Mouse (Mus musculus): ENCODE measurements around the gene Fam186a. TPM values are rescaled to one million over a fixed set of nuclear protein-coding genes. Genes with fewer than 3 reads are reported as not detected.
"Not testable (repeated sequence)": the region's sequence is repeated elsewhere in the genome, so short reads cannot be mapped to it uniquely, and the experiment has no call there.

The Fam186a gene
- not detected in 2 replicates for total RNA-seq (2014; fragmentation: Nextera tagmentation)
- total RNA-seq (2017), result not detected in 2 replicates

- ATAC-seq (replicated peaks; ENCODE audit: low FRiP score, low TSS enrichment, poor library complexity, severe bottlenecking), result no peak
Observed at GRCm38 (mm10) chr15:99966961-99967360, at the start of gene Fam186a. TSS of gene Fam186a (minus strand) at chr15:99967061.

GRCm38 (mm10) chr15:100006180-100006579 is 39.3 kb upstream of the Fam186a start:
- no peak for ATAC-seq (replicated peaks; ENCODE audit: low FRiP score, low TSS enrichment, poor library complexity, severe bottlenecking)

DNA sequence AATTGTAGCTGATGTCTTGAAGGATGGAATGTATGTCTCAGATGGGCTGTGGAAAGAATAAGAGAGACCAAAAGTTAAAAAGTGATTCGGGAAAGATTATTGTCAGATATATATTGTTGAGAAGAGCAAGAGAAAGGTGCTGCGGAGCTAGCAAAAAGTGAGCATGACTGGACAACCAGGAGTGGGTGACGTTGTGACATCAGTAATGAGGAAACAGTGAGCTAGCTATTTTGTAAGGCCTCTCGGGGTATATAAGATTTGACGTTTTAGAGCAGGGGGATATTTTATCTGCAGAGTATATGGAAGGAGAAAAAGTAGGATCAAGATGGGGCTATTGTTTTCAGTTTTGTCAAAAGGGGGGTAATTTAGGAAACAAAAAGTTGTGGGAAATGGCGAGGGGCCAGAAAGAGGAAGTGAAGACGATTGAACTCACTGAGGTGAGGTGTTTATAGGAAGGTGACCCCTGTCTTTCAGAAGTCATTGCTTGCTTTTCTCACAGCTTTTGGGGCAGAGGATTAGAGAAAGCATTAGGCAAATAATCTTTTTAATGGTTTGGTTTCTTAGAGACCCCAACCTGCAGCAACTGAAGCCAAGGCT is 37.9 kb upstream of the Fam186a start:
- no peak for ATAC-seq (replicated peaks; ENCODE audit: low FRiP score, low TSS enrichment, poor library complexity, severe bottlenecking)

DNA sequence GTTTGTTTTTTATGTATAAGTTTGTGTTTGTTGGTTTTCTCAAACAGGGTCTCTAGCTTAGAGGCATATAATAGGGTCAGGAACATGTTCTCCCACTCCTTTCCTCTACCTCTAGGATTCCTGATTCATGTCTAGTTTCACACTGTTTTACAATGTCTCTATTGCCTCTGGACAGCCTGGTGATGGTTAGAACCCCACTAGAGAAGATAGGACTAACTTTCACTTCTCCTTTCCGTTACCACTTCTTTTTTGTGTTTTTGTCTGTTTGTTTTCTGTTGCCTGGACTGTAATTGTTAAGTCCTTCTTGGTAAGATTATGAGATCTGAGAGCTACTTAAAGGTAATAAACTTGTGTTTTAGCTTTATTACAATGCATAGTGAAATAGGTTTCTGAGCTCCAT is 32.5 kb upstream of the Fam186a start:
- no peak for ATAC-seq (replicated peaks; ENCODE audit: low FRiP score, low TSS enrichment, poor library complexity, severe bottlenecking)

- ATAC-seq (replicated peaks; ENCODE audit: low FRiP score, low TSS enrichment, poor library complexity, severe bottlenecking), result no peak
Observed at GRCm38 (mm10) chr15:99997114-99997804, 30.4 kb upstream of the Fam186a start.

- no peak for ATAC-seq (replicated peaks; ENCODE audit: low FRiP score, low TSS enrichment, poor library complexity, severe bottlenecking)
Observed at GRCm38 (mm10) chr15:99993100-99993499, 26.2 kb upstream of the Fam186a start.

DNA sequence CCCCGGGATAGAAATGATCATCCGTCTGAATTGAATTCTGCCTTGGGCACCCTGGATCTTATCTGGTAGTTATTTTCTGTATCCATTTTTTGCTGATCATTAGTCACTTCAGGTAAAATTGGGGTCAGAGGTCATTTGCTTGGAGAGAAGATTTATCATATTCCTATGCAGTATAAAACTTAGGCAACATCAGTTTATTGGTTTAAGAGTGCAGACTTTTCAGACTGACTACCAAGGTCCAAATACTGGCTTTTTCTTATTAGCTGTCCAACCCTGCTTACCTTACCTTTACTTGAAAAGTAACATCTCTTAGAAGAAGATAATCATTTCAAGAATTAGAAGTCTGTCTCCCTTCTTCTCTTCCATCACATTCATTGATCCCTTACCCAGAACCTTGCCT is 12.9 kb upstream of the Fam186a start:
- no peak for ATAC-seq (replicated peaks; ENCODE audit: low FRiP score, low TSS enrichment, poor library complexity, severe bottlenecking)

DNA sequence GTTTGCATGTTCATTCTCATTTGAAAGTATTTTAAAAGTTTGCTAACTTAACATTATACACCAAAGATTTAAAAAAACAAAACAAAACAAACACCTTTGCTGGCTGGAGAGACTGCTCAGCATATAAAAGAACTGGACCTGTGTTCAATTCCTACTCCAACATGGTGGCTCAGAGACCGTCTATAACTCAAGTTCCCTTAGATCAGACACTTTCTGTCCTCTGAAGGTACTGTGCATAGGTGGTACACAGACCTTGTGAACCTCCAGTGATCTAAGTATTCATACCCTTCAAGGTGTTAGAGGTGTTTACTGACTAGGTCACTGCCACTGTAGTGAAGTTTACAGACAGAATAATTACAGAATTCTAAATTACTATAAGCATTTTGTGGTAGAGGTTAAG is 12.4 kb upstream of the Fam186a start:
- ATAC-seq (replicated peaks; ENCODE audit: low FRiP score, low TSS enrichment, poor library complexity, severe bottlenecking), result no peak

GRCm38 (mm10) chr15:99976121-99976520 is 9.3 kb upstream of the Fam186a start:
- ATAC-seq (replicated peaks; ENCODE audit: low FRiP score, low TSS enrichment, poor library complexity, severe bottlenecking), result not testable (repeated sequence)

GRCm38 (mm10) chr15:99974476-99975220 is 7.8 kb upstream of the Fam186a start:
- ATAC-seq (replicated peaks; ENCODE audit: low FRiP score, low TSS enrichment, poor library complexity, severe bottlenecking), result no peak

DNA sequence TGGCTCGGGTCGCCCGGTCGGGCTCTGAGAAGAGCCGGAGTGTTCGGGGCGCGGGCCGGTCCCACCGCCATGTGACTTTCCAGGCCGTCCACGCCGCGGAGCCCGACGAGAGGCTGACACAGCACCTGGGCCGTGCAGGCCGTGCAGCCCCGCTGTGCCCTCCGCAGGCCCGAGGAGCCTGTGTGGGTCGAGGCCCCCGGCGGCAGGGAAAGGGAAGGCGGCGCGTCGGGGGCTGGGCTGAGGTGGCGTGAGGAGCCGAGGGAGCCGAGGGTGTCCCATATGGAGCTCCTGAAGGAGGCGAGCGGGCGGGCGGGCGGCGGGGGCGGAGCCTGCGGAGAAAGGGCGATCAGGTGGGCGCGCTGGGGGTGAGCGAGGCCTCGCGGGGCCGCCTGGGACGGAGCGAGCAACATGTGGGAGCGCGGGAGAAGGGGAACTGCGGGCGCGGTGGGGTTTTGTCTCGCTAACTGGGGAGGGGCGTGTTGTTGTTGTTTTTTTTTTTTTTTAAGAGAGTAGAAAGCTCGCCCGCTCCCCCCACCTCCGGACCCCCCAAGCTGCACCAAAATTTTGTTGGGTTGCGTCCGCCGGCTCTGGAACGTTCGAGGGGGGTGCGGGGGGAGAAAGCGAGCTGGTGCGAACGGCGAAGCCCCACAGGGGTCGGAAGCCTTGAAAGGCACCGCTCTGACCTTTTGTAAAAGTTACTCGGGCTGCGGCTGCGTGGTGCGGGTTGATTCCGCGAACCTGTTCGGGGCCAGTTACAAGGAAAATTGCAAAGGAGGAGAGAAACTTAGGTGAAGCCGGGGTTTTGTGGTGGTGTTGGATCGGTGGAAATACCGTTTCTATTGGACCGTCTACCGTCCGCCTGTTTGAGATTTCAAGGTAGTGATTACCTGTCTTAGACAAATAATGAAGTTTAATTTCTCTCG is 6.4 kb upstream of the Fam186a start:
- ATAC-seq (replicated peaks; ENCODE audit: low FRiP score, low TSS enrichment, poor library complexity, severe bottlenecking), result peak; percentile 49

DNA sequence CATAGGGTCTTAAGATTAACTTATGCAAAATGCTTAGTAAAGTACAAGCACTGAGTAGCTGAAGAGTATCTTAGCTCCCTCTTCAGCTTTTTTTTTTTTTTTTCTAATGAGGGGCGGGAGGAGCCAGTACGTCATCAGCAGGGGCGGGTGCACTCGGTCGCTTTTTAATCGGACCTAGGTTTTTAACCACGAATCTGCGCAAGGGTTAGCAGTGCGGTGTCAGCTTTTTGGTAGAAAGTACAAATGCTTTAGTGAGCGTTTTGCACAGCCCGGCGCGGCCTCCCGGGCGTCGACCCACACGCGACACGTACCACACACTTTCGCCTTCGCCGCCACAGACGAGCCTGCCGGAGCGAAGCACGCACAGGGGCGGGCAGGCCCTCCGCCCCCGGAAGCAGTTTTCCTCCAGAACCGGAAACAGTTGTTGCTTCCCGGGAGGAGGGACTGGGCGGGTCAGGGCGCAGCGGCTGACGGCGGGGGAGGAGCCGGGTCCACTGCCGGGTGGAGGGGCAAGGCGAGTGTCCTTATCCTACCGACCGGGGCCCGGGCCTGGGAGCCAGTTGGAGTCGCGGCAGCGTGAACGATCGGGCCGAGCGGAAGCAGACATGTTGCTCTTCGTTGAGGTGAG is 5.6 kb upstream of the Fam186a start:
- peak; percentile 94 for ATAC-seq (replicated peaks; ENCODE audit: low FRiP score, low TSS enrichment, poor library complexity, severe bottlenecking)

DNA sequence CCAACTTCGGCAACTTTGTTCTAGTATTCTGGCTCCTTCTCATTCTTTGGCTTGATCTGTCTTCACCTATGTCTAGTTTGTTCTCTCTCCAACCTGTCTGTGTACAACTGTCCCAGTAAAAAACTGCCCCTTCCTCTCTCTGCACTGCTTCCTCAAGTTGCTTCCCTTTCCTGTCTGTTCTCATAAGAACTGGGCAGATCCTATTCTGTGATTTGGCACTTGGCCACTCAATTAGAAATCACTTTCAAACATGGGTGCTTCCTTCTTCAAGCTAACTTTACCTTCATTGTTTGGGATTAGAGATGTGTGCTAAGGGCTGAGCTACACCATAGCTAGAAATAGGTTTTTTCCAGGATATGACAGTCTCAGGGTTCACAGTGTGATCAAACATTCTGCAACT is 3.7 kb upstream of the Fam186a start:
- ATAC-seq (replicated peaks; ENCODE audit: low FRiP score, low TSS enrichment, poor library complexity, severe bottlenecking), result no peak

GRCm38 (mm10) chr15:99969765-99970164 is 2.9 kb upstream of the Fam186a start, which contains the start of gene Larp4:
TSS of gene Larp4 (plus strand) at chr15:99970065.
- ATAC-seq (replicated peaks; ENCODE audit: low FRiP score, low TSS enrichment, poor library complexity, severe bottlenecking), result not testable (repeated sequence)

- ATAC-seq (replicated peaks; ENCODE audit: low FRiP score, low TSS enrichment, poor library complexity, severe bottlenecking), result no peak
Observed at GRCm38 (mm10) chr15:99965103-99965775, 1.6 kb downstream of the Fam186a start.

DNA sequence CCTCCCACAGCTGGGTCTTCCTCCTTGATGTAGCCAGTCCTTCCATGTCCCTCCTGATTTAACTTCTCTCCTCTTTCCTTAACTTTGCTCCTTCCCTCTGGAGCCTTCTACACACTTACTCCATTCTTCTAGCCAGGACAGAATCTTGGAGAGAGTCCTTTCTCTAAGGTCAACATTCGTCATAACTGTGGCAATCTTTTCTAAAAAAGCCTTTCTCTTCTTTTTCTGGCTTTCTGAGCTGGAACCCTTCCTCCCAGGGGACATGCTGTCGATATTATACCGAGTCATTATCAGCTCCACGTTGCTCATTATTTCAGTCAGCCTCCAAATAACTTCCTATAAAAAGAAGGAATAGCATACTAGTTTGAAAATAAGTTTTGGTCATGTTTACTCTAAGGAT is 11.5 kb downstream of the Fam186a start:
- ATAC-seq (replicated peaks; ENCODE audit: low FRiP score, low TSS enrichment, poor library complexity, severe bottlenecking), result no peak

- ATAC-seq (replicated peaks; ENCODE audit: low FRiP score, low TSS enrichment, poor library complexity, severe bottlenecking), result no peak
Observed at GRCm38 (mm10) chr15:99940970-99941630, 25.8 kb downstream of the Fam186a start.

DNA sequence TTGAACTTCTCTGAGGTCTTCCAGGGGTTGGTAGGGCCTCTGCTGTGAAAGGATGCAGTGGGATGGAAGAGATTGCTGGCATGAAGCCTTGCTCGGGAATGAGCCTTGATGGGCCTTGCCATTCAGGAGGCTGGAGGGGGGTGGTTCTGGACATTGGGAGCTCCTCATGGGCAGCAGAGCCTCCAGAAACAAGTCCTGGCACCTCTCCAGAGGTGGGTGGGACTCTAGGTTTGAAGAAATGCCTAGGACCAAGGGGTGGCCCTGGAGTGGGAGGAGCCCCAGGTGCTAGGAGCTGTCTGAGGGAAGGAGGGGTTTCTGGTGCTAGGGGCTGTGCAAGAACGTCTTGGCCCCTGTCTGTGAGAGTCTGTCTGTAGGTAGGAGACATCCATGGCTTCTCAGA is 26.4 kb downstream of the Fam186a start:
- no peak for ATAC-seq (replicated peaks; ENCODE audit: low FRiP score, low TSS enrichment, poor library complexity, severe bottlenecking)
